Mouse (Mus musculus) kidney, embryonic 15.5 days (tissue): ENCODE results near the gene Ocm. TPM values are rescaled to one million over a fixed set of nuclear protein-coding genes. Genes with fewer than 3 reads are reported as not detected.

ENCODE experiments used
- ATAC-seq: fragments of 200-750 bp; cut with Nextera tagmentation; replicated peaks from 2 replicates; pipeline ENCODE4 v1.8.0; 2017; ENCODE audit warnings: moderate TSS enrichment; ENCODE audit not compliant: low FRiP score
- H3K27ac ChIP-seq: fragments of 300-500 bp; sonication (generic); 2 replicates; pipeline ENCODE4 v1.5.1; 2015; ENCODE audit warnings: mild to moderate bottlenecking, inconsistent platforms
- H3K27me3 ChIP-seq: fragments of 300-500 bp; sonication (generic); 2 replicates; pipeline ENCODE4 v1.6.1; 2015; ENCODE audit warnings: inconsistent platforms
- H3K36me3 ChIP-seq: fragments of 300-500 bp; sonication (generic); 2 replicates; pipeline ENCODE4 v1.6.1; 2015; ENCODE audit warnings: inconsistent platforms
- H3K4me1 ChIP-seq: fragments of 300-500 bp; sonication (generic); 2 replicates; pipeline ENCODE4 v1.6.1; 2015; ENCODE audit warnings: inconsistent platforms
- H3K4me2 ChIP-seq: fragments of 300-500 bp; sonication (generic); 2 replicates; pipeline ENCODE4 v1.6.1; 2015; ENCODE audit warnings: moderate library complexity, mild to moderate bottlenecking, inconsistent platforms
- H3K4me3 ChIP-seq: fragments of 300-500 bp; sonication (generic); replicated peaks from 2 replicates; pipeline ENCODE4 v1.5.1; 2015; ENCODE audit warnings: mild to moderate bottlenecking, inconsistent platforms
- H3K9ac ChIP-seq: fragments of 300-500 bp; sonication (generic); 2 replicates; pipeline ENCODE4 v1.6.1; 2015; ENCODE audit warnings: mild to moderate bottlenecking, inconsistent platforms
- H3K9me3 ChIP-seq: fragments of 300-500 bp; sonication (generic); replicated peaks from 2 replicates; pipeline ENCODE4 v1.6.1; 2016; ENCODE audit warnings: inconsistent platforms
- WGBS: fragments of 180-500 bp; shearing (Covaris S2); methylation state at CpG from one replicate; pipeline ENCODE4 v1.1.7; 2015; ENCODE audit warnings: mixed read lengths; 5-methylcytosine and 5-hydroxymethylcytosine counted together
- polyA plus RNA-seq: library from polyadenylated mRNA; unstranded; fragments of >200 nt; fragmentation: Nextera tagmentation; extraction: Ambion mirVana; gene quantifications from 2 replicates; pipeline ENCODE4 v1.2.1, GENCODE M21; 2015

Gene Ocm
- polyA plus RNA-seq, 1 experiment from 2014 or later = 5.0 TPM

- Histone ChIP-seq H3K27ac (no peak overlapping the region), H3K9me3 (no peaks in the 10 kb centered on the region), H3K9ac (no peak overlapping the region), H3K4me1 (no peaks in the 10 kb centered on the region), H3K36me3 (peaks cover 99% of the 10 kb centered on the region), H3K4me3 (no peak overlapping the region), H3K27me3 (no peaks in the 10 kb centered on the region), H3K4me2 (no peak overlapping the region)
- ATAC-seq = no peak
- WGBS = 94% methylated on average over 5 of the region's 5 CpGs
These were observed 32.6 kb downstream of the Ocm start for GRCm38 (mm10) chr5:143993849-143994248.

- ATAC-seq = no peak
- Histone ChIP-seq H3K4me1 (no peaks in the 10 kb centered on the region), H3K36me3 (peaks cover 99% of the 10 kb centered on the region), H3K4me3 (no peak overlapping the region), H3K27me3 (no peaks in the 10 kb centered on the region), H3K4me2 (no peak overlapping the region), H3K27ac (no peak overlapping the region), H3K9me3 (no peaks in the 10 kb centered on the region), H3K9ac (no peak overlapping the region)
- 89% methylated on average over 8 of the region's 8 CpGs for WGBS
These were observed 33.2 kb downstream of the Ocm start for GRCm38 (mm10) chr5:143993260-143993659.

DNA sequence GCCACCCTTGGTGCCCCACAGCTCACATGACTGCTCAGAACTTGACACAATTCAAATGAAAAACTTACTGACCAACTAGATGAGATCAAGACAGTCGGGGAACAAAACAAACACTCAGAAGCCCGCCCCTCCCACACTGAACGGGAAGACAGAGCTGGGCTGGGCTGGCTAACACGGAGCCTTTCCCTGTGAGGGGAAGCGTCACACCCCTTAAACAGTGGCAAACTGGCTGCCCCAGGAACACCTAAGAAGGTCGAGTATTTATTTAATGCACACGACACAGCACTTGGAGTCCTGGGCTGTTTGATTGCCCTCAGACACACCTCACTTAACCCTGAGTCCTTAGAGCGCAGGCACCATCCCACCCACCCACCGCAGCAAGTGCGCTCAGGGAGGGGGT is 33.8 kb downstream of the Ocm start:
- no peaks in the 10 kb centered on the region for H3K27me3 ChIP-seq
- H3K4me3 ChIP-seq = no peak overlapping the region
- no peak overlapping the region for H3K4me2 ChIP-seq
- ATAC-seq = no peak
- no peak overlapping the region for H3K9ac ChIP-seq
- WGBS = 75% methylated on average over 10 of the region's 10 CpGs
- no peaks in the 10 kb centered on the region for H3K4me1 ChIP-seq
- H3K36me3 ChIP-seq = peaks cover 99% of the 10 kb centered on the region
- H3K27ac ChIP-seq = no peak overlapping the region
- H3K9me3 ChIP-seq = no peaks in the 10 kb centered on the region

- Histone ChIP-seq H3K27ac (no peak overlapping the region), H3K36me3 (peaks cover 98% of the 10 kb centered on the region), H3K4me3 (no peak overlapping the region), H3K9me3 (no peaks in the 10 kb centered on the region), H3K4me2 (no peak overlapping the region), H3K9ac (no peak overlapping the region), H3K27me3 (no peaks in the 10 kb centered on the region), H3K4me1 (no peaks in the 10 kb centered on the region)
- 85% methylated on average over 11 of the region's 11 CpGs for WGBS
- no peak for ATAC-seq
These were observed 36.4 kb downstream of the Ocm start for GRCm38 (mm10) chr5:143990086-143990485.

- 91% methylated on average over 4 of the region's 4 CpGs for WGBS
- Histone ChIP-seq H3K27ac (no peak overlapping the region), H3K4me1 (no peaks in the 10 kb centered on the region), H3K4me3 (no peak overlapping the region), H3K9me3 (no peaks in the 10 kb centered on the region), H3K9ac (no peak overlapping the region), H3K27me3 (no peaks in the 10 kb centered on the region), H3K4me2 (no peak overlapping the region), H3K36me3 (peaks cover 96% of the 10 kb centered on the region)
- ATAC-seq = no peak
These were observed 37.4 kb downstream of the Ocm start for GRCm38 (mm10) chr5:143989046-143989445.

GRCm38 (mm10) chr5:143987596-143987995 is 38.9 kb downstream of the Ocm start:
- peaks cover 85% of the 10 kb centered on the region for H3K36me3 ChIP-seq
- 87% methylated on average over 3 of the region's 3 CpGs for WGBS
- ATAC-seq = no peak

DNA sequence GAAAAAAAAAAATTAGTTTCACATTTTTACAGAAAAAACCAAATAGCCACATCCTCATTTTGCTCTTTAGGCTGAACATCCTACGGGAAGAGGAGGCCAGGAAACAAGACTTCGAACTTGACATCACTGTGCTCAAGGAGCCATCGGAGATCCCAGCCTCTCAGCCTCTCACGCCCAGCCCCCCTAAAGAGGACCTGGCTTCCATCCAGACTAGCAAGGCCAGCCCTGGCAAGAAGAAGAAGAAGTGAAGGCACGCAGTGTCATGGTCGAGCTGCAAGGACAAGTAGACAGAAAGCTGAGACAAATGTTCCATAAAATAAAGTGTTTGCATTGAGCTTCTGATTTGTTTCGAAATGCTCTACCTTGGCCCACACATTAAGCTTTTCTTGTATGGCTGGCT is 41.1 kb downstream of the Ocm start:
- no peaks in the 10 kb centered on the region for H3K27me3 ChIP-seq
- ATAC-seq = no peak
- no peak overlapping the region for H3K4me2 ChIP-seq
- H3K27ac ChIP-seq = no peak overlapping the region
- peaks cover 63% of the 10 kb centered on the region for H3K36me3 ChIP-seq
- no peaks in the 10 kb centered on the region for H3K4me1 ChIP-seq
- no peak overlapping the region for H3K9ac ChIP-seq
- WGBS = 91% methylated on average over 7 of the region's 7 CpGs
- no peak overlapping the region for H3K4me3 ChIP-seq
- H3K9me3 ChIP-seq = no peaks in the 10 kb centered on the region

More at GRCm38 (mm10) chr5:143987596-143987995, 38.9 kb downstream of the Ocm start:
- Histone ChIP-seq H3K9me3 (no peaks in the 10 kb centered on the region), H3K4me1 (no peaks in the 10 kb centered on the region), H3K4me2 (no peak overlapping the region), H3K27me3 (no peaks in the 10 kb centered on the region), H3K9ac (no peak overlapping the region), H3K4me3 (no peak overlapping the region), H3K27ac (no peak overlapping the region)

GRCm38 (mm10) chr5:143982361-143982760 is 44.1 kb downstream of the Ocm start:
- no peaks in the 10 kb centered on the region for H3K9me3 ChIP-seq
- H3K36me3 ChIP-seq = peaks cover 33% of the 10 kb centered on the region
- no peak overlapping the region for H3K4me3 ChIP-seq
- H3K4me2 ChIP-seq = no peak overlapping the region
- ATAC-seq = no peak
- no peak overlapping the region for H3K9ac ChIP-seq
- H3K4me1 ChIP-seq = no peaks in the 10 kb centered on the region
- no peak overlapping the region for H3K27ac ChIP-seq
- no peaks in the 10 kb centered on the region for H3K27me3 ChIP-seq
- WGBS = 88% methylated on average over 2 of the region's 2 CpGs

GRCm38 (mm10) chr5:143980858-143981257 is 45.6 kb downstream of the Ocm start:
- Histone ChIP-seq H3K9ac (no peak overlapping the region), H3K4me2 (no peak overlapping the region), H3K36me3 (peaks cover 19% of the 10 kb centered on the region), H3K4me1 (no peaks in the 10 kb centered on the region), H3K27me3 (no peaks in the 10 kb centered on the region), H3K9me3 (no peaks in the 10 kb centered on the region), H3K4me3 (no peak overlapping the region), H3K27ac (no peak overlapping the region)
- ATAC-seq = peak; percentile 36; the same call in 1 of the 2 replicates
- WGBS = 25% methylated on average over 9 of the region's 9 CpGs

GRCm38 (mm10) chr5:143976726-143977431 is 49.6 kb downstream of the Ocm start:
- no peak; the same call in 1 of the 2 replicates for ATAC-seq
- Histone ChIP-seq H3K4me3 (no peak overlapping the region), H3K9ac (no peak overlapping the region), H3K9me3 (no peaks in the 10 kb centered on the region), H3K27ac (no peak overlapping the region), H3K4me2 (no peak overlapping the region), H3K4me1 (no peaks in the 10 kb centered on the region), H3K27me3 (no peaks in the 10 kb centered on the region), H3K36me3 (no peaks in the 10 kb centered on the region)
- WGBS = 73% methylated on average over 16 of the region's 16 CpGs

DNA sequence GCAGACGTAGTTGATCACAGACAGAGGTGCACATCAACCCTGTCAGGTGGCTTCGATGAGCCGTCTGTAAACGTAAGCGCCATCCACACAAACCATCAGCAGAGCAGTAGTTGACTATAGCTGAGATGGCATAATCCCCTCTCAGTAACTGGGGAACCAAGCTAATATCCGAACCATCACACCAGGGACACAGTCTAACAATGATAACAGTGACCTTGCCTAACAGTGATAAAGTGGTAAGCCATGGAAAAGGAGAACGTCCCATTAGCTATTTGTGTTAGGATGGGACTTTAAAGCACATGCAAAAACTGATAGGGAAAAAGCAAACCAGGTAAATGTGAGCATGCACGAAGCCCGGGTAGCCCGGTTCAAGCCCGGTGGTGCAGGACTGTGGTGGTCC is 50.2 kb downstream of the Ocm start:
- Histone ChIP-seq H3K4me3 (no peak overlapping the region), H3K4me2 (no peak overlapping the region), H3K27ac (no peak overlapping the region), H3K4me1 (no peaks in the 10 kb centered on the region), H3K9ac (no peak overlapping the region), H3K9me3 (no peaks in the 10 kb centered on the region), H3K36me3 (no peaks in the 10 kb centered on the region), H3K27me3 (no peaks in the 10 kb centered on the region)
- ATAC-seq = no peak
- 90% methylated on average over 11 of the region's 11 CpGs for WGBS

- no peaks in the 10 kb centered on the region for H3K36me3 ChIP-seq
- no peak overlapping the region for H3K27ac ChIP-seq
- no peak overlapping the region for H3K4me3 ChIP-seq
- H3K4me1 ChIP-seq = no peaks in the 10 kb centered on the region
- 54% methylated on average over 2 of the region's 2 CpGs for WGBS
- no peaks in the 10 kb centered on the region for H3K27me3 ChIP-seq
- no peak overlapping the region for H3K4me2 ChIP-seq
- H3K9me3 ChIP-seq = no peaks in the 10 kb centered on the region
- H3K9ac ChIP-seq = no peak overlapping the region
- peak; percentile 31; the same call in 1 of the 2 replicates for ATAC-seq
These were observed 50.9 kb downstream of the Ocm start for GRCm38 (mm10) chr5:143975631-143975933.
